Mouse (Mus musculus): Measurements from ENCODE around the gene Casz1. TPM values are rescaled to one million over a fixed set of nuclear protein-coding genes. Genes with fewer than 3 reads are reported as not detected.

The Casz1 gene
- polyA plus RNA-seq, 2 experiments = 0.32 to 0.39 TPM

- Histone ChIP-seq H3K9ac (replicated peaks) (no peak overlapping the region), H3K27ac (no peak overlapping the region), H3K27me3 (ENCODE audit: control insufficient read depth, insufficient read depth, low read length) (peaks cover 80% of the 10 kb centered on the region), H3K4me3 (ENCODE audit: insufficient read depth in 1 of 2, low read depth in 2 of 2, low read length in 2 of 2) (no peak overlapping the region), H3K9me3 (ENCODE audit: control insufficient read depth, low read length) (no peaks in the 10 kb centered on the region), H3K4me2 (ENCODE audit: low read depth) (no peak overlapping the region; the same call in 1 of the 2 replicates), H3K4me1 (replicated peaks; ENCODE audit: control insufficient read depth in 2 of 2, insufficient read depth in 2 of 2, low read length in 1 of 2) (no peaks in the 10 kb centered on the region), H3K36me3 (replicated peaks; ENCODE audit: control insufficient read depth, insufficient read depth, low read depth) (no peaks in the 10 kb centered on the region)
- DNase-seq (ENCODE audit: low read depth in 3 of 3, low spot score in 3 of 3) (no peak), ATAC-seq (ENCODE audit: insufficient read depth) (no peak)
- WGBS (ENCODE audit: insufficient replicate concordance) = 0% methylated on average over 24 of the region's 26 CpGs
- no peak for TF ChIP-seq CTCF (IDR thresholded peaks at IDR 0.05; ENCODE audit: low read depth)
- TF ChIP-seq EP300 (IDR thresholded peaks at IDR 0.05; ENCODE audit: low read depth) = no peak
Observed at GRCm38 (mm10) chr4:148806836-148807235, 2.6 kb downstream of the Casz1 start.

GRCm38 (mm10) chr4:148807397-148807796, 3.2 kb downstream of the Casz1 start:
- no peak for DNase-seq (ENCODE audit: low read depth in 3 of 3, low spot score in 3 of 3)
- WGBS (ENCODE audit: insufficient replicate concordance) = 2% methylated on average over 9 of the region's 9 CpGs
- H3K4me3 ChIP-seq (ENCODE audit: insufficient read depth in 1 of 2, low read depth in 2 of 2, low read length in 2 of 2) = no peak overlapping the region
- no peaks in the 10 kb centered on the region for H3K4me1 ChIP-seq (replicated peaks; ENCODE audit: control insufficient read depth in 2 of 2, insufficient read depth in 2 of 2, low read length in 1 of 2)
- no peak overlapping the region for H3K9ac ChIP-seq (replicated peaks)
- TF ChIP-seq CTCF (IDR thresholded peaks at IDR 0.05; ENCODE audit: low read depth) (no peak), EP300 (IDR thresholded peaks at IDR 0.05; ENCODE audit: low read depth) (no peak)
- no peak overlapping the region for H3K4me2 ChIP-seq (ENCODE audit: low read depth)
- H3K27ac ChIP-seq = no peak overlapping the region
- no peak for ATAC-seq (ENCODE audit: insufficient read depth)
- no peaks in the 10 kb centered on the region for H3K9me3 ChIP-seq (ENCODE audit: control insufficient read depth, low read length)
- no peaks in the 10 kb centered on the region for H3K36me3 ChIP-seq (replicated peaks; ENCODE audit: control insufficient read depth, insufficient read depth, low read depth)
- peaks cover 80% of the 10 kb centered on the region for H3K27me3 ChIP-seq (ENCODE audit: control insufficient read depth, insufficient read depth, low read length)

- WGBS (ENCODE audit: insufficient replicate concordance) = 33% methylated on average over 2 of the region's 2 CpGs
Observed at GRCm38 (mm10) chr4:148808839-148809238, 4.6 kb downstream of the Casz1 start.

GRCm38 (mm10) chr4:148810706-148811105, 6.5 kb downstream of the Casz1 start:
- TF ChIP-seq CTCF (IDR thresholded peaks at IDR 0.05; ENCODE audit: low read depth) (no peak), EP300 (IDR thresholded peaks at IDR 0.05; ENCODE audit: low read depth) (no peak)
- Histone ChIP-seq H3K9ac (replicated peaks) (no peak overlapping the region), H3K27me3 (ENCODE audit: control insufficient read depth, insufficient read depth, low read length) (peaks cover 48% of the 10 kb centered on the region), H3K4me3 (ENCODE audit: insufficient read depth in 1 of 2, low read depth in 2 of 2, low read length in 2 of 2) (no peak overlapping the region), H3K4me2 (ENCODE audit: low read depth) (no peak overlapping the region), H3K4me1 (replicated peaks; ENCODE audit: control insufficient read depth in 2 of 2, insufficient read depth in 2 of 2, low read length in 1 of 2) (no peaks in the 10 kb centered on the region), H3K36me3 (replicated peaks; ENCODE audit: control insufficient read depth, insufficient read depth, low read depth) (no peaks in the 10 kb centered on the region), H3K27ac (no peak overlapping the region), H3K9me3 (ENCODE audit: control insufficient read depth, low read length) (no peaks in the 10 kb centered on the region)
- 57% methylated on average over 9 of the region's 9 CpGs for WGBS (ENCODE audit: insufficient replicate concordance)
- ATAC-seq (ENCODE audit: insufficient read depth) = no peak
- no peak for DNase-seq (ENCODE audit: low read depth in 3 of 3, low spot score in 3 of 3)

More at GRCm38 (mm10) chr4:148808839-148809238, 4.6 kb downstream of the Casz1 start:
- Histone ChIP-seq H3K9me3 (ENCODE audit: control insufficient read depth, low read length) (no peaks in the 10 kb centered on the region), H3K27ac (no peak overlapping the region), H3K4me1 (replicated peaks; ENCODE audit: control insufficient read depth in 2 of 2, insufficient read depth in 2 of 2, low read length in 1 of 2) (no peaks in the 10 kb centered on the region), H3K4me2 (ENCODE audit: low read depth) (no peak overlapping the region), H3K4me3 (ENCODE audit: insufficient read depth in 1 of 2, low read depth in 2 of 2, low read length in 2 of 2) (no peak overlapping the region), H3K27me3 (ENCODE audit: control insufficient read depth, insufficient read depth, low read length) (peaks cover 67% of the 10 kb centered on the region), H3K9ac (replicated peaks) (no peak overlapping the region), H3K36me3 (replicated peaks; ENCODE audit: control insufficient read depth, insufficient read depth, low read depth) (no peaks in the 10 kb centered on the region)
- ATAC-seq (ENCODE audit: insufficient read depth) (no peak), DNase-seq (ENCODE audit: low read depth in 3 of 3, low spot score in 3 of 3) (no peak)
- TF ChIP-seq EP300 (IDR thresholded peaks at IDR 0.05; ENCODE audit: low read depth) (no peak), CTCF (IDR thresholded peaks at IDR 0.05; ENCODE audit: low read depth) (no peak)

- no peak overlapping the region for H3K27ac ChIP-seq
- H3K9ac ChIP-seq (replicated peaks) = no peak overlapping the region
- no peaks in the 10 kb centered on the region for H3K4me1 ChIP-seq (replicated peaks; ENCODE audit: control insufficient read depth in 2 of 2, insufficient read depth in 2 of 2, low read length in 1 of 2)
- ATAC-seq (ENCODE audit: insufficient read depth) = no peak
- no peaks in the 10 kb centered on the region for H3K36me3 ChIP-seq (replicated peaks; ENCODE audit: control insufficient read depth, insufficient read depth, low read depth)
- DNase-seq (ENCODE audit: low read depth in 3 of 3, low spot score in 3 of 3) = no peak
- H3K27me3 ChIP-seq (ENCODE audit: control insufficient read depth, insufficient read depth, low read length) = peaks cover 36% of the 10 kb centered on the region
- TF ChIP-seq EP300 (IDR thresholded peaks at IDR 0.05; ENCODE audit: low read depth) = no peak
- peak; percentile 22 for TF ChIP-seq CTCF (IDR thresholded peaks at IDR 0.05; ENCODE audit: low read depth)
- WGBS (ENCODE audit: insufficient replicate concordance) = 20% methylated on average over 10 of the region's 10 CpGs
- H3K4me3 ChIP-seq (ENCODE audit: insufficient read depth in 1 of 2, low read depth in 2 of 2, low read length in 2 of 2) = no peak overlapping the region
- no peaks in the 10 kb centered on the region for H3K9me3 ChIP-seq (ENCODE audit: control insufficient read depth, low read length)
- no peak overlapping the region for H3K4me2 ChIP-seq (ENCODE audit: low read depth)
Observed at GRCm38 (mm10) chr4:148811940-148812339, 7.7 kb downstream of the Casz1 start.

Data from liver, embryonic 14.5 days (tissue).